Mouse (Mus musculus): ENCODE results near the gene Ccdc191.

DNA sequence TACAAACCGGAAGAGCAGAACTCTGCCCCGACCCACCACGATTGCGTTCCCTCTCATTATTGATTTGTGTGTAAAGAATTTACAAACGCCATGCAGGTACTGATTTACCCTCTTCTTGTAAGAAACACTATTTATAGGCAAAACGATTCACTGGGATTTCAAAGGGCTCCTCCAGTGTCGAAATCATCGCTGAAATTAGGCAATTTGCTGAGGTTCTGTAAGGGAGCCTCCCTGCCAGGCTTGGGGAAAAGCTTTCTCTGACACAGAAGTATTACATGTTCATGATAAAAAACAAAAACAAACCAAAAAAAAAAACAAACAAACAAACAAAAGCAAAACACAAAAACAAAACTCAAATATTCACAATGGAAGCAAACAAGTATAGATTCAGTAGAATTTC is 109.5 kb downstream of the Ccdc191 start:
- TF ChIP-seq MAX (IDR thresholded peaks at IDR 0.05; ENCODE audit: low read length) (no peak), POLR2A (IDR thresholded peaks at IDR 0.05; ENCODE audit: control insufficient read depth in 1 of 2, insufficient read depth in 1 of 2, low read depth in 1 of 2, low read length in 2 of 2, poor library complexity in 1 of 2) (no peak), CTCF (IDR thresholded peaks at IDR 0.05 in 2 of 3, conservative IDR thresholded peaks at IDR 0.05 in 1 of 3; ENCODE audit: control insufficient read depth in 1 of 3, insufficient read depth in 1 of 3, low read depth in 2 of 3, low read length in 3 of 3, poor library complexity in 1 of 3, severe bottlenecking in 1 of 3) (no peak), TAL1 (IDR thresholded peaks at IDR 0.05; ENCODE audit: low read length) (no peak)

All from MEL (cell line).